Mouse (Mus musculus) CD8-positive naive resting alpha-beta T cell, adult 2 months (primary cell): ENCODE data around the gene Nudt3.

ENCODE experiments used
- DNase-seq, 2 experiments: peaks; one replicate each; pipeline ENCODE4 v3.0.0; 2022; ENCODE audit warnings: low read depth in 2 of 2, low spot score in 2 of 2

Nudt3 gene

GRCm38 (mm10) chr17:27552215-27553201, 70.8 kb downstream of the Nudt3 start:
- no peak for DNase-seq

- no peak for DNase-seq
Measured at GRCm38 (mm10) chr17:27551393-27551940, 71.8 kb downstream of the Nudt3 start.

GRCm38 (mm10) chr17:27549234-27549633, 74.1 kb downstream of the Nudt3 start:
- no peak for DNase-seq

GRCm38 (mm10) chr17:27547253-27547868, 75.9 kb downstream of the Nudt3 start:
- no peak for DNase-seq

GRCm38 (mm10) chr17:27546574-27547085, 76.7 kb downstream of the Nudt3 start:
- DNase-seq = no peak

- DNase-seq = no peak
Measured at GRCm38 (mm10) chr17:27545991-27546390, 77.3 kb downstream of the Nudt3 start.

GRCm38 (mm10) chr17:27544551-27544950, 78.7 kb downstream of the Nudt3 start:
- DNase-seq = no peak

GRCm38 (mm10) chr17:27541984-27542383, 81.3 kb downstream of the Nudt3 start:
- DNase-seq = no peak

GRCm38 (mm10) chr17:27541261-27541660, 82.0 kb downstream of the Nudt3 start:
- no peak for DNase-seq

GRCm38 (mm10) chr17:27534718-27535117, 88.6 kb downstream of the Nudt3 start:
- peak; percentile 89 to 92 for DNase-seq

GRCm38 (mm10) chr17:27533354-27533753, 89.9 kb downstream of the Nudt3 start:
- DNase-seq = no peak

- no peak for DNase-seq
Measured at GRCm38 (mm10) chr17:27532095-27532494, 91.2 kb downstream of the Nudt3 start.
